Mouse (Mus musculus) gastrocnemius, postnatal 36 days (tissue): ENCODE results near the gene Msh6. TPM values are rescaled to one million over a fixed set of nuclear protein-coding genes. Genes with fewer than 3 reads are reported as not detected.

Source experiments
- total RNA-seq, 2 experiments: library from RNA; stranded (reverse); gene quantifications; 2 replicates each; pipeline ENCODE4 v1.2.3; 2021

The Msh6 gene
- total RNA-seq, 2 experiments from 2014 or later = 4.1 to 5.0 TPM

Other genes starting within 250 kb of the Msh6 start
- not detected for gene Kcnk12, start 177.1 kb upstream of the Msh6 start, total RNA-seq
- gene Rpl36-ps4, start 54.1 kb upstream of the Msh6 start, total RNA-seq = not detected
- gene Fbxo11, start 90.2 kb downstream of the Msh6 start, total RNA-seq = 10 to 100 TPM; 25.5 to 28.0 TPM